Mouse (Mus musculus): Measurements from ENCODE around the gene Ak2. TPM values are rescaled to one million over a fixed set of nuclear protein-coding genes. Genes with fewer than 3 reads are reported as not detected.

Ak2 gene
- polyA plus RNA-seq, 1 experiment from 2014 or later: 176 TPM

DNA sequence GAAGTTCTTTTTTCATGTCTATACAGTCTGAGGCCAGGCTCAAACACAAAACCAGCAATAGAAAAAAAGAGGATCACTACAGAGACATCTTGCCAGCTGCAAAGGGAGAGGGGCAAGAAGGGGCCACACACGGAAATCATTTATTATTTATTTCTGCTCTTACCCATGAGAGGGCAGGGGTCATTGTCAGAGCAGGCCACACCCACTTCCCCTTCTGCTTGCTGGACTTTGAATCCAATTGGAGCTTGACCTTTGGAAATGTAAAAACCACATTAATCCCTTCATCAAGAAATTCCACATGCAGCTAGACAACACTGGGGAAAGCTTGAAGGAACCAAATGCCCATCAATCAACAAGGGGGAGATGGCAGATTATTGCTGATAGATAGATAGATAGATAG lies 13.1 kb upstream of the Ak2 start:
- 18% methylated on average over 1 of the region's 1 CpGs for WGBS (ENCODE audit: insufficient replicate concordance)
- H3K27me3 ChIP-seq (replicated peaks): peaks cover 6% of the 10 kb centered on the region; the same call in 1 of the 2 replicates
- no peaks in the 10 kb centered on the region for H3K9me3 ChIP-seq (replicated peaks)
- no peak overlapping the region for H3K27ac ChIP-seq
- H3K4me2 ChIP-seq: no peak overlapping the region
- no peak for ATAC-seq
- H3K9ac ChIP-seq: no peak overlapping the region
- H3K4me3 ChIP-seq: no peak overlapping the region
- peaks cover 28% of the 10 kb centered on the region for H3K4me1 ChIP-seq
- H3K36me3 ChIP-seq: no peaks in the 10 kb centered on the region

- no peak overlapping the region for H3K27ac ChIP-seq
- ATAC-seq: no peak
- peak overlapping the region; percentile 37 for H3K4me2 ChIP-seq
- H3K4me1 ChIP-seq: peaks cover 23% of the 10 kb centered on the region
- no peaks in the 10 kb centered on the region for H3K36me3 ChIP-seq
- H3K4me3 ChIP-seq: no peak overlapping the region
- H3K9ac ChIP-seq: no peak overlapping the region
- 24% methylated on average over 12 of the region's 12 CpGs for WGBS (ENCODE audit: insufficient replicate concordance)
- peaks cover 14% of the 10 kb centered on the region; the same call in 1 of the 2 replicates for H3K27me3 ChIP-seq (replicated peaks)
- H3K9me3 ChIP-seq (replicated peaks): no peaks in the 10 kb centered on the region
Observed at GRCm38 (mm10) chr4:128980890-128981832, 10.6 kb upstream of the Ak2 start.

- H3K4me2 ChIP-seq: peak overlapping the region; percentile 37
- WGBS (ENCODE audit: insufficient replicate concordance): 39% methylated on average over 11 of the region's 11 CpGs
- H3K27me3 ChIP-seq (replicated peaks): peaks cover 18% of the 10 kb centered on the region; the same call in 1 of the 2 replicates
- H3K9me3 ChIP-seq (replicated peaks): no peaks in the 10 kb centered on the region
- H3K27ac ChIP-seq: no peak overlapping the region
- no peak for ATAC-seq
- H3K4me1 ChIP-seq: peaks cover 23% of the 10 kb centered on the region
- no peak overlapping the region for H3K9ac ChIP-seq
- no peak overlapping the region for H3K4me3 ChIP-seq
- no peaks in the 10 kb centered on the region for H3K36me3 ChIP-seq
Observed at GRCm38 (mm10) chr4:128981833-128982180, 10.0 kb upstream of the Ak2 start.

DNA sequence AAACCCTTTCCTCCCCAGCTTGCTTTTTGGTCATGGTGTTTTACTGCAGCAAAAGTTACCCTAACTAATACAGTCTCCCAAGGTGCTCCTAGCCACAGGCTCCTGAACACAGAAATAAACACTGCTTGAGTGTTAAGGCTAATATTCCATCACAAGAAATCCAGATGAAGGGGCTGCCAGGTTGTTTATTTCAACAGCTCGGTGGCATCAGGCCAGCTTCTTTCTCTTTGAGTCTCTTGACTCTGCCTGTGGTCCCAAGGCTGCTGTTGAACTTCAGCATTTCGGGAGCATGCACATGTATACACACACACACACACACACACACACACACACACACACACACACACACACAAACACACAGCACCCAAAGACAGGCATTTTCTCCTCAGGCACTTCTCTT lies 8.6 kb upstream of the Ak2 start:
- peaks cover 21% of the 10 kb centered on the region for H3K4me1 ChIP-seq
- no peak for ATAC-seq
- H3K9ac ChIP-seq: no peak overlapping the region
- H3K27ac ChIP-seq: peak overlapping the region; percentile 12; the same call in 1 of the 2 replicates
- no peaks in the 10 kb centered on the region for H3K9me3 ChIP-seq (replicated peaks)
- no peak overlapping the region for H3K4me2 ChIP-seq
- H3K27me3 ChIP-seq (replicated peaks): peaks cover 27% of the 10 kb centered on the region; the same call in 1 of the 2 replicates
- 68% methylated on average over 2 of the region's 2 CpGs for WGBS (ENCODE audit: insufficient replicate concordance)
- no peaks in the 10 kb centered on the region for H3K36me3 ChIP-seq
- H3K4me3 ChIP-seq: no peak overlapping the region

GRCm38 (mm10) chr4:128983656-128984055 lies 8.1 kb upstream of the Ak2 start:
- 36% methylated on average over 2 of the region's 2 CpGs for WGBS (ENCODE audit: insufficient replicate concordance)
- no peak; the same call in 1 of the 2 replicates for ATAC-seq
- Histone ChIP-seq H3K4me2 (no peak overlapping the region), H3K27ac (peak overlapping the region; percentile 18; the same call in 1 of the 2 replicates), H3K36me3 (no peaks in the 10 kb centered on the region), H3K4me1 (peaks cover 16% of the 10 kb centered on the region), H3K9me3 (replicated peaks) (no peaks in the 10 kb centered on the region), H3K27me3 (replicated peaks) (peaks cover 28% of the 10 kb centered on the region; the same call in 1 of the 2 replicates), H3K4me3 (no peak overlapping the region), H3K9ac (no peak overlapping the region)

DNA sequence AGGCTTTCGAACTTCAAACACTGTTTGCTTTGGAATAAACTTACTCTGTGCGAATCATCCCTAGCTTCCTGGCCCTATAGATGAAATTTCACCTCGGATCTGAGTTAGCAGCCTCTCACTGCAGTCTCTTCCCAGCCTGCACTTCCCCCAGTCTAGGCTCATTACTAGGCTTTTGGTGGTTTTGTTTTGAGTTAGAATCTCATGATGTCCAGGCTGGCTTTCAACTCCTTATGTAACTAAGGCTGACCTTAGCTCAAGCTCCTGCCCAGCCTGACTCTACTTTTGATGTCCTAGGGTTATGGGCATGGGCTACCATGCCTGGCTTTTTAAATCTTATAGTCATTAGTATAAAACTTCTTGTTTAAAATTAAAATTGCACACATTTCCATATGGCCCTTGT lies 7.2 kb upstream of the Ak2 start:
- 58% methylated on average over 3 of the region's 3 CpGs for WGBS (ENCODE audit: insufficient replicate concordance)
- Histone ChIP-seq H3K4me2 (no peak overlapping the region), H3K27ac (no peak overlapping the region), H3K4me1 (peaks cover 15% of the 10 kb centered on the region), H3K4me3 (no peak overlapping the region), H3K9me3 (replicated peaks) (no peaks in the 10 kb centered on the region), H3K36me3 (no peaks in the 10 kb centered on the region), H3K27me3 (replicated peaks) (peaks cover 37% of the 10 kb centered on the region; the same call in 1 of the 2 replicates), H3K9ac (no peak overlapping the region)
- no peak for ATAC-seq

GRCm38 (mm10) chr4:128988911-128989310 lies 2.8 kb upstream of the Ak2 start:
- peaks cover 40% of the 10 kb centered on the region; the same call in 1 of the 2 replicates for H3K27me3 ChIP-seq (replicated peaks)
- no peaks in the 10 kb centered on the region for H3K36me3 ChIP-seq
- no peak overlapping the region for H3K4me2 ChIP-seq
- no peaks in the 10 kb centered on the region for H3K9me3 ChIP-seq (replicated peaks)
- H3K27ac ChIP-seq: no peak overlapping the region
- ATAC-seq: no peak
- no peak overlapping the region for H3K4me3 ChIP-seq
- WGBS (ENCODE audit: insufficient replicate concordance): 52% methylated on average over 3 of the region's 3 CpGs
- peaks cover 9% of the 10 kb centered on the region for H3K4me1 ChIP-seq
- no peak overlapping the region for H3K9ac ChIP-seq

DNA sequence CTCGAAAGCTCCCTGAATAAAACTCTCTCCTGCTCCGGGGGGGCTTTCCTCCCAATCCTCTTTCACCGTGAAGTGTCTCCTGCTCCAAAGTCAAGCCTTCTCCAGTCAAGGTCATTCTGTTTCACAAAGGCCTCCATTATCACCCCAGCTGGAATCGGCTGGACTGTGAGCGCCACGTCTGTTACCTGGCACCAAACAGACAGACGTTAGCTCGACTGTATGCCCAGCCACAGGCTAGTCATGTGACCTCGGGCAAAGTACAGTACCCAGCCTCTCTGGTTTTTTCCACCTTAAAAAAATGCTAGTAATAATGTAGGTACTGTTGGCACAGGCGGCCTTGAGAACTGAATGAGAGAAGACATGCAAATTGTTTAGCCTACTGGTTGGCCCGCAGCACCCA lies 2.1 kb upstream of the Ak2 start:
- H3K9me3 ChIP-seq (replicated peaks): no peaks in the 10 kb centered on the region
- H3K4me1 ChIP-seq: peaks cover 17% of the 10 kb centered on the region
- WGBS (ENCODE audit: insufficient replicate concordance): 60% methylated on average over 11 of the region's 11 CpGs

GRCm38 (mm10) chr4:128992176-128992575 lies 418 bp downstream of the Ak2 start:
- Histone ChIP-seq H3K36me3 (peaks cover 17% of the 10 kb centered on the region), H3K9ac (no peak overlapping the region), H3K4me1 (peaks cover 41% of the 10 kb centered on the region), H3K4me3 (no peak overlapping the region), H3K4me2 (no peak overlapping the region), H3K9me3 (replicated peaks) (no peaks in the 10 kb centered on the region), H3K27ac (no peak overlapping the region), H3K27me3 (replicated peaks) (peaks cover 26% of the 10 kb centered on the region; the same call in 1 of the 2 replicates)
- ATAC-seq: no peak
- 85% methylated on average over 3 of the region's 3 CpGs for WGBS (ENCODE audit: insufficient replicate concordance)

More for the DNA sequence above, 2.1 kb upstream of the Ak2 start:
- Histone ChIP-seq H3K36me3 (no peaks in the 10 kb centered on the region; the same call in 1 of the 2 replicates), H3K4me2 (no peak overlapping the region), H3K9ac (no peak overlapping the region), H3K27me3 (replicated peaks) (peaks cover 33% of the 10 kb centered on the region; the same call in 1 of the 2 replicates), H3K27ac (no peak overlapping the region), H3K4me3 (no peak overlapping the region)
- ATAC-seq: no peak

DNA sequence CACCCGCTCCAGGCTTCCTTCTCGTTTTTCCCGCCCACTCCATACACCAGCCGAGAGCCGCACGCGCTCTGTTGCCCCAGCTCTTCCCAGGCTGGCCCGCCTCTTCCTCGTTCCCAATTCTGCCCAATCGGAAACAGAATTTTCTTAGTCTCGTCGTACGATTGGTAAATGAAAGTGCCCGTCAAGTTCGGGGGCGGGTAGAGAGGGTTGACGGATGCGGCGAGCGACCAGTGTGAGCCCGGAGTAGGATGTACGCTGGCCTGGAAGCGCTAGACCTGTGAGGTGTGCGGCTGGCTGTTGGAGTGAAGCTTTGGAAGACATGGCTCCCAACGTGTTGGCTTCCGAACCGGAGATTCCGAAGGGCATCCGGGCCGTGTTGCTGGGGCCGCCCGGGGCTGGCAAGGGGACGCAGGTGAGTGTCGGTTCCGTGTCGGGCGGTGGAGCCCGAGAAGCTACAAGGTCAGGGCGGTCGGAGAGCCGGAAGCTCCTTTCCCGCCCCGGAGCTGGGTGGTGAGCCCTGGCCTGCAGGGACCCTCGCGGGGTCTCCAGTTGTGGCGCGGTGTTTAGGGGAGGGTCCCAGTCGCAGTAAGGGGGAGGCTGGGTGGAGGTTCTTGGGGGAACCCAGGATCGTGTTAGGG lies 1.4 kb downstream of the Ak2 start:
- Histone ChIP-seq H3K9me3 (replicated peaks) (no peaks in the 10 kb centered on the region), H3K27me3 (replicated peaks) (peaks cover 20% of the 10 kb centered on the region; the same call in 1 of the 2 replicates), H3K27ac (peak overlapping the region; percentile 75), H3K36me3 (peaks cover 24% of the 10 kb centered on the region), H3K4me1 (peaks cover 51% of the 10 kb centered on the region), H3K4me3 (peak overlapping the region; percentile 85), H3K4me2 (peak overlapping the region; percentile 91), H3K9ac (peak overlapping the region; percentile 85)
- ATAC-seq: peak; percentile 99
- under 1% methylated on average over 49 of the region's 49 CpGs for WGBS (ENCODE audit: insufficient replicate concordance)

DNA sequence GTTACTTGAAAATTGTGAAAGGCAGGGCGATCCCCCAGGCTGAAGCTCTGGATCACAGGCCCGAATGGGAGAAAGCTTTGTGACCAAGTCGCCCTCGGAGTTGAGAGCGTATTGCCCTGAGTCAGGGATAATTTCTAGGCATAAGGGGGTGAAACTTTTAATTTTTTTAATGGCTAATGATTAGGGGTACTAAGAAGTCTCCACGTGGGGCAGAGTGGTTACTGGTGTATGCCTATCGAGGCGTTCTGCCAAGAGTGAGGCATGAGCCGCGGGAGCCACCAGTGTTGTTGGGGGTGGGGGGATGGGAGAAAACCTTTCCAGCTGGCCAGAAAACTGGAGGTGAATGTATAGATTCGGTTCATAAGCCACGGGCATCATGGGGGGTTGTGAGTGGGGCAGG lies 1.9 kb downstream of the Ak2 start:
- under 1% methylated on average over 12 of the region's 12 CpGs for WGBS (ENCODE audit: insufficient replicate concordance)
- Histone ChIP-seq H3K9ac (peak overlapping the region; percentile 85), H3K4me2 (peak overlapping the region; percentile 91), H3K9me3 (replicated peaks) (no peaks in the 10 kb centered on the region), H3K27ac (peak overlapping the region; percentile 75), H3K4me1 (peaks cover 56% of the 10 kb centered on the region), H3K36me3 (peaks cover 29% of the 10 kb centered on the region), H3K27me3 (replicated peaks) (peaks cover 16% of the 10 kb centered on the region; the same call in 1 of the 2 replicates), H3K4me3 (peak overlapping the region; percentile 85)
- no peak for ATAC-seq

DNA sequence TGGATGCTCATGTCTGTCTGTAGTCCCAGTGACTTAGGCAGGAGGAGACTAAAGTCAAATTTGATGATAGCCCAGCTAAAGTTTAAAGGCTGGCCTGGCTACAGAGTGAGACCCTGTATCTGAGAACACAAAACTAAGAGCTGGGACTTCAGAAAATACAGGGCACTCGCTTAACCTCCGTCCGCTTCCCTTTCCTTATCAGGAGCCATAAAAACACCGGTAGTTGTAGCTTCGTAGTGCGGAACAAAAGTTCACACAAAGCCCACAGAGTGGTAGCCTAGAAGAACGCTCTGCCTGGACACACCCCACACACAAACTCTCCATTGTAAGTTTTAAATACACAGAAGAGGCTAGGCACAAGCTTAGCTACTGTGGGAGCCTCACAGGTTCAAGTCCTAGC lies 3.5 kb downstream of the Ak2 start:
- Histone ChIP-seq H3K4me3 (no peak overlapping the region; the same call in 1 of the 2 replicates), H3K4me1 (peaks cover 66% of the 10 kb centered on the region), H3K9me3 (replicated peaks) (no peaks in the 10 kb centered on the region), H3K36me3 (peaks cover 45% of the 10 kb centered on the region), H3K27me3 (replicated peaks) (0 out of 2 replicates have a peak, but pooled peaks cover 4% of the 10 kb centered on the region), H3K4me2 (peak overlapping the region; percentile 91), H3K9ac (no peak overlapping the region), H3K27ac (no peak overlapping the region)
- WGBS (ENCODE audit: insufficient replicate concordance): 51% methylated on average over 7 of the region's 7 CpGs
- ATAC-seq: no peak

All from liver, embryonic 12.5 days (tissue).